Mouse (Mus musculus): ENCODE results near the gene Tenm3.

Tenm3 gene

GRCm38 (mm10) chr8:48665193-48665592 is 178.6 kb downstream of the Tenm3 start:
- DNase-seq (ENCODE audit: low spot score in 2 of 2): no peak

- no peak for DNase-seq (ENCODE audit: low spot score in 2 of 2)
Measured at GRCm38 (mm10) chr8:48659226-48659625, 184.5 kb downstream of the Tenm3 start.

- DNase-seq (ENCODE audit: low spot score in 2 of 2): no peak
Measured at GRCm38 (mm10) chr8:48655381-48656043, 188.2 kb downstream of the Tenm3 start.

- DNase-seq (ENCODE audit: low spot score in 2 of 2): no peak
Measured at GRCm38 (mm10) chr8:48649845-48650244, 193.9 kb downstream of the Tenm3 start.

- DNase-seq (ENCODE audit: low spot score in 2 of 2): no peak
Measured at GRCm38 (mm10) chr8:48649415-48649814, 194.3 kb downstream of the Tenm3 start.

- no peak for DNase-seq (ENCODE audit: low spot score in 2 of 2)
Measured at GRCm38 (mm10) chr8:48646110-48646509, 197.6 kb downstream of the Tenm3 start.

GRCm38 (mm10) chr8:48638129-48638528 is 205.6 kb downstream of the Tenm3 start:
- no peak for DNase-seq (ENCODE audit: low spot score in 2 of 2)

GRCm38 (mm10) chr8:48636979-48637378 is 206.8 kb downstream of the Tenm3 start:
- no peak for DNase-seq (ENCODE audit: low spot score in 2 of 2)

GRCm38 (mm10) chr8:48635815-48636214 is 207.9 kb downstream of the Tenm3 start:
- no peak for DNase-seq (ENCODE audit: low spot score in 2 of 2)

GRCm38 (mm10) chr8:48633426-48633825 is 210.3 kb downstream of the Tenm3 start:
- DNase-seq (ENCODE audit: low spot score in 2 of 2): no peak

GRCm38 (mm10) chr8:48622517-48623153 is 221.1 kb downstream of the Tenm3 start:
- DNase-seq (ENCODE audit: low spot score in 2 of 2): no peak

- DNase-seq (ENCODE audit: low spot score in 2 of 2): no peak
Measured at GRCm38 (mm10) chr8:48615088-48615487, 228.7 kb downstream of the Tenm3 start.

- no peak for DNase-seq (ENCODE audit: low spot score in 2 of 2)
Measured at GRCm38 (mm10) chr8:48611934-48612512, 231.7 kb downstream of the Tenm3 start.

- DNase-seq (ENCODE audit: low spot score in 2 of 2): no peak
Measured at GRCm38 (mm10) chr8:48611126-48611525, 232.6 kb downstream of the Tenm3 start.

- no peak for DNase-seq (ENCODE audit: low spot score in 2 of 2)
Measured at GRCm38 (mm10) chr8:48610316-48610715, 233.4 kb downstream of the Tenm3 start.

GRCm38 (mm10) chr8:48609684-48610083 is 234.1 kb downstream of the Tenm3 start:
- no peak for DNase-seq (ENCODE audit: low spot score in 2 of 2)

- DNase-seq (ENCODE audit: low spot score in 2 of 2): no peak
Measured at GRCm38 (mm10) chr8:48604190-48604897, 239.4 kb downstream of the Tenm3 start.

GRCm38 (mm10) chr8:48603165-48603840 is 240.4 kb downstream of the Tenm3 start:
- DNase-seq (ENCODE audit: low spot score in 2 of 2): no peak

GRCm38 (mm10) chr8:48601621-48602020 is 242.1 kb downstream of the Tenm3 start:
- no peak for DNase-seq (ENCODE audit: low spot score in 2 of 2)

- no peak for DNase-seq (ENCODE audit: low spot score in 2 of 2)
Measured at GRCm38 (mm10) chr8:48599028-48599427, 244.7 kb downstream of the Tenm3 start.

GRCm38 (mm10) chr8:48596332-48596731 is 247.4 kb downstream of the Tenm3 start:
- DNase-seq (ENCODE audit: low spot score in 2 of 2): no peak

- no peak for DNase-seq (ENCODE audit: low spot score in 2 of 2)
Measured at GRCm38 (mm10) chr8:48591818-48592217, 251.9 kb downstream of the Tenm3 start.

Data from spleen, postnatal 4 days (tissue).